Mouse (Mus musculus) hindbrain, embryonic 15.5 days (tissue): Measurements from ENCODE around the gene Pde4d. TPM values are rescaled to one million over a fixed set of nuclear protein-coding genes. Genes with fewer than 3 reads are reported as not detected.
A peak's percentile ranks its signal among the peaks of the same experiment; 100 is the strongest.

Experiments used
- ATAC-seq: fragments of 200-750 bp; cut with Nextera tagmentation; 2 replicates; pipeline ENCODE4 v1.8.0; 2017; ENCODE audit warnings: low read depth, moderate number of reproducible peaks, moderate TSS enrichment; ENCODE audit not compliant: low FRiP score
- H3K27ac ChIP-seq: fragments of 300-500 bp; sonication (generic); replicated peaks from 2 replicates; pipeline ENCODE4 v1.5.1; 2015; ENCODE audit warnings: mild to moderate bottlenecking, inconsistent platforms
- H3K27me3 ChIP-seq: fragments of 300-500 bp; sonication (generic); 2 replicates; pipeline ENCODE4 v1.6.1; 2015; ENCODE audit warnings: control low read depth, inconsistent platforms
- H3K36me3 ChIP-seq: fragments of 300-500 bp; sonication (generic); 2 replicates; pipeline ENCODE4 v1.6.1; 2015; ENCODE audit warnings: control low read depth, inconsistent platforms
- H3K4me1 ChIP-seq: fragments of 300-500 bp; sonication (generic); replicated peaks from 2 replicates; pipeline ENCODE4 v1.6.1; 2015; ENCODE audit warnings: control low read depth, inconsistent platforms
- H3K4me2 ChIP-seq: fragments of 300-500 bp; sonication (generic); 2 replicates; pipeline ENCODE4 v1.6.1; 2015; ENCODE audit warnings: moderate library complexity, mild to moderate bottlenecking, inconsistent platforms
- H3K4me3 ChIP-seq: fragments of 300-500 bp; sonication (generic); 2 replicates; pipeline ENCODE4 v1.5.1; 2015; ENCODE audit warnings: mild to moderate bottlenecking, inconsistent platforms
- H3K9ac ChIP-seq: fragments of 300-500 bp; sonication (generic); 2 replicates; pipeline ENCODE4 v1.6.1; 2015; ENCODE audit warnings: inconsistent platforms
- H3K9me3 ChIP-seq: fragments of 300-500 bp; sonication (generic); 2 replicates; pipeline ENCODE4 v1.6.1; 2016; ENCODE audit warnings: control low read depth, inconsistent platforms
- WGBS: fragments of 180-500 bp; shearing (Covaris S2); methylation state at CpG from one replicate; pipeline ENCODE4 v1.1.7; 2015; 5-methylcytosine and 5-hydroxymethylcytosine counted together
- polyA plus RNA-seq: library from polyadenylated mRNA; unstranded; fragments of >200 nt; fragmentation: Nextera tagmentation; extraction: Ambion mirVana; gene quantifications from 2 replicates; pipeline ENCODE4 v1.2.1, GENCODE M21; 2015

Gene Pde4d
- polyA plus RNA-seq, 1 experiment from 2014 or later: 19.4 TPM

- Histone ChIP-seq H3K9me3 (no peaks in the 10 kb centered on the region), H3K4me1 (no peaks in the 10 kb centered on the region), H3K27ac (no peak overlapping the region), H3K36me3 (no peaks in the 10 kb centered on the region), H3K4me3 (no peak overlapping the region), H3K9ac (no peak overlapping the region), H3K27me3 (no peaks in the 10 kb centered on the region), H3K4me2 (no peak overlapping the region)
- WGBS: 92% methylated on average over 3 of the region's 3 CpGs
- no peak for ATAC-seq
Observed at GRCm38 (mm10) chr13:109318434-109318998, 868.8 kb downstream of the Pde4d start.

- Histone ChIP-seq H3K27me3 (no peaks in the 10 kb centered on the region), H3K27ac (no peak overlapping the region), H3K4me2 (no peak overlapping the region), H3K9me3 (no peaks in the 10 kb centered on the region), H3K36me3 (no peaks in the 10 kb centered on the region), H3K9ac (no peak overlapping the region), H3K4me1 (no peaks in the 10 kb centered on the region), H3K4me3 (no peak overlapping the region)
- 92% methylated on average over 5 of the region's 5 CpGs for WGBS
- ATAC-seq: no peak
Observed at GRCm38 (mm10) chr13:109326061-109326460, 876.3 kb downstream of the Pde4d start.

GRCm38 (mm10) chr13:109331563-109331962, 881.8 kb downstream of the Pde4d start:
- WGBS: 62% methylated on average over 1 of the region's 1 CpGs
- Histone ChIP-seq H3K4me3 (no peak overlapping the region), H3K27ac (no peak overlapping the region), H3K27me3 (no peaks in the 10 kb centered on the region), H3K9ac (no peak overlapping the region), H3K9me3 (no peaks in the 10 kb centered on the region), H3K4me1 (no peaks in the 10 kb centered on the region), H3K36me3 (no peaks in the 10 kb centered on the region), H3K4me2 (no peak overlapping the region)
- no peak for ATAC-seq

GRCm38 (mm10) chr13:109341902-109342301, 892.2 kb downstream of the Pde4d start:
- no peak for ATAC-seq
- no peak overlapping the region for H3K27ac ChIP-seq
- no peaks in the 10 kb centered on the region for H3K27me3 ChIP-seq
- no peaks in the 10 kb centered on the region for H3K9me3 ChIP-seq
- H3K4me3 ChIP-seq: no peak overlapping the region
- H3K4me2 ChIP-seq: no peak overlapping the region
- no peaks in the 10 kb centered on the region for H3K36me3 ChIP-seq
- no peak overlapping the region for H3K9ac ChIP-seq
- peaks cover 13% of the 10 kb centered on the region; the same call in 1 of the 2 replicates for H3K4me1 ChIP-seq
- 37% methylated on average over 3 of the region's 3 CpGs for WGBS

GRCm38 (mm10) chr13:109342469-109342868, 892.7 kb downstream of the Pde4d start:
- 56% methylated on average over 6 of the region's 6 CpGs for WGBS
- no peaks in the 10 kb centered on the region for H3K36me3 ChIP-seq
- no peak overlapping the region for H3K4me3 ChIP-seq
- no peaks in the 10 kb centered on the region for H3K9me3 ChIP-seq
- H3K27me3 ChIP-seq: no peaks in the 10 kb centered on the region
- H3K4me2 ChIP-seq: no peak overlapping the region
- no peak for ATAC-seq
- no peak overlapping the region for H3K27ac ChIP-seq
- H3K9ac ChIP-seq: no peak overlapping the region
- peaks cover 13% of the 10 kb centered on the region; the same call in 1 of the 2 replicates for H3K4me1 ChIP-seq

- no peak overlapping the region for H3K4me3 ChIP-seq
- 2% methylated on average over 4 of the region's 4 CpGs for WGBS
- no peaks in the 10 kb centered on the region for H3K36me3 ChIP-seq
- peak; percentile 93 for ATAC-seq
- H3K27me3 ChIP-seq: no peaks in the 10 kb centered on the region
- no peak overlapping the region for H3K9ac ChIP-seq
- H3K4me2 ChIP-seq: peak overlapping the region; percentile 3; the same call in 1 of the 2 replicates
- H3K4me1 ChIP-seq: peaks cover 13% of the 10 kb centered on the region; the same call in 1 of the 2 replicates
- no peak overlapping the region for H3K27ac ChIP-seq
- H3K9me3 ChIP-seq: no peaks in the 10 kb centered on the region
Observed at GRCm38 (mm10) chr13:109343596-109343995, 893.8 kb downstream of the Pde4d start.

- ATAC-seq: no peak
Observed at GRCm38 (mm10) chr13:109347770-109348169, 898.0 kb downstream of the Pde4d start.

GRCm38 (mm10) chr13:109348316-109348715, 898.6 kb downstream of the Pde4d start:
- Histone ChIP-seq H3K4me2 (no peak overlapping the region), H3K4me3 (no peak overlapping the region), H3K9me3 (no peaks in the 10 kb centered on the region), H3K36me3 (no peaks in the 10 kb centered on the region), H3K9ac (no peak overlapping the region), H3K27me3 (no peaks in the 10 kb centered on the region), H3K27ac (no peak overlapping the region), H3K4me1 (peaks cover 10% of the 10 kb centered on the region; the same call in 1 of the 2 replicates)
- no peak for ATAC-seq
- WGBS: 86% methylated on average over 6 of the region's 6 CpGs

More at GRCm38 (mm10) chr13:109347770-109348169, 898.0 kb downstream of the Pde4d start:
- WGBS: 36% methylated on average over 11 of the region's 11 CpGs
- no peaks in the 10 kb centered on the region for H3K36me3 ChIP-seq
- H3K4me1 ChIP-seq: peaks cover 13% of the 10 kb centered on the region; the same call in 1 of the 2 replicates
- H3K27me3 ChIP-seq: no peaks in the 10 kb centered on the region
- no peak overlapping the region for H3K9ac ChIP-seq
- no peak overlapping the region for H3K27ac ChIP-seq
- H3K9me3 ChIP-seq: no peaks in the 10 kb centered on the region
- H3K4me3 ChIP-seq: no peak overlapping the region
- no peak overlapping the region for H3K4me2 ChIP-seq

GRCm38 (mm10) chr13:109350100-109350499, 900.4 kb downstream of the Pde4d start:
- H3K9ac ChIP-seq: no peak overlapping the region
- peak overlapping the region; percentile 17; the same call in 1 of the 2 replicates for H3K4me2 ChIP-seq
- no peaks in the 10 kb centered on the region for H3K27me3 ChIP-seq
- no peaks in the 10 kb centered on the region for H3K36me3 ChIP-seq
- H3K4me1 ChIP-seq: peaks cover 5% of the 10 kb centered on the region; the same call in 1 of the 2 replicates
- WGBS: 25% methylated on average over 7 of the region's 7 CpGs
- peak overlapping the region; percentile 29 for H3K27ac ChIP-seq
- ATAC-seq: peak; percentile 78; the same call in 1 of the 2 replicates
- no peak overlapping the region for H3K4me3 ChIP-seq
- H3K9me3 ChIP-seq: no peaks in the 10 kb centered on the region

- 73% methylated on average over 7 of the region's 7 CpGs for WGBS
- H3K27me3 ChIP-seq: no peaks in the 10 kb centered on the region
- no peak overlapping the region for H3K9ac ChIP-seq
- H3K4me3 ChIP-seq: no peak overlapping the region
- no peak overlapping the region for H3K4me2 ChIP-seq
- H3K27ac ChIP-seq: no peak overlapping the region
- H3K4me1 ChIP-seq: peaks cover 5% of the 10 kb centered on the region; the same call in 1 of the 2 replicates
- H3K36me3 ChIP-seq: no peaks in the 10 kb centered on the region
- ATAC-seq: no peak
- H3K9me3 ChIP-seq: no peaks in the 10 kb centered on the region
Observed at GRCm38 (mm10) chr13:109354017-109354416, 904.3 kb downstream of the Pde4d start.

GRCm38 (mm10) chr13:109356252-109356651, 906.5 kb downstream of the Pde4d start:
- no peaks in the 10 kb centered on the region for H3K4me1 ChIP-seq
- H3K4me2 ChIP-seq: no peak overlapping the region
- WGBS: 90% methylated on average over 7 of the region's 7 CpGs
- H3K9me3 ChIP-seq: no peaks in the 10 kb centered on the region
- no peak overlapping the region for H3K27ac ChIP-seq
- H3K27me3 ChIP-seq: no peaks in the 10 kb centered on the region
- no peaks in the 10 kb centered on the region for H3K36me3 ChIP-seq
- no peak overlapping the region for H3K4me3 ChIP-seq
- ATAC-seq: no peak
- no peak overlapping the region for H3K9ac ChIP-seq

- Histone ChIP-seq H3K27ac (no peak overlapping the region), H3K4me1 (no peaks in the 10 kb centered on the region), H3K4me2 (no peak overlapping the region), H3K9me3 (no peaks in the 10 kb centered on the region), H3K27me3 (no peaks in the 10 kb centered on the region), H3K4me3 (no peak overlapping the region), H3K9ac (no peak overlapping the region), H3K36me3 (no peaks in the 10 kb centered on the region)
- WGBS: 94% methylated on average over 2 of the region's 2 CpGs
- ATAC-seq: no peak
Observed at GRCm38 (mm10) chr13:109359994-109360393, 910.2 kb downstream of the Pde4d start.

GRCm38 (mm10) chr13:109362340-109362739, 912.6 kb downstream of the Pde4d start:
- H3K9me3 ChIP-seq: no peaks in the 10 kb centered on the region
- H3K4me2 ChIP-seq: no peak overlapping the region
- no peak for ATAC-seq
- H3K36me3 ChIP-seq: no peaks in the 10 kb centered on the region
- H3K4me1 ChIP-seq: no peaks in the 10 kb centered on the region
- no peaks in the 10 kb centered on the region for H3K27me3 ChIP-seq
- 65% methylated on average over 6 of the region's 6 CpGs for WGBS
- no peak overlapping the region for H3K27ac ChIP-seq
- no peak overlapping the region for H3K4me3 ChIP-seq
- H3K9ac ChIP-seq: no peak overlapping the region
